12 mouse cellular contexts compared by ENCODE assay signal in the genomic region with DNA sequence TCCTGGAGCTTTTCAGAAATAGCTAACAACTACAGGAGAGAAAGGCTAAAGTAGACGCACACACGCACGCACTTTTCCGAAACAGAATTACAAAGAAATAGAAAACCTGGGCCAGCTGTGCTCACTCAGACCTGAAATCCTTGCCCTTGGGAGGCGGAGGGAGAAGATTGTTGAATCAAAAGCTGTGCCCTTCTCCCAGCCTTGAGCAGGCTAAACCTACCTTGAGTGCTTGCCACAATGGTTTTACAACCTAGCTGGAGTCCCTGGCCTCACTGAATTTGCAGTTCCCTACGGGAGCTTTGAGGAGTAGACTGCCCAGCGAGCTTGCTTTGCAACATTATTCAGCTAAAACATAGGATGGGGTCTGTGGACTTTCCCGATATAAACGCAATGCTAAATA.
"Had no signal": no experiment of that assay in that cellular context is flagged by ENCODE, and none has a peak within 500 bp of the region (broad histone marks: within the 10 kb centered on the region; RNA-seq: fewer than 3 reads in every experiment).

No protein-coding gene starts in this region.

- H3K4me3 ChIP-seq: midbrain, embryonic 10.5 days; neural tube, embryonic 12.5 days had no signal

- H3K36me3 ChIP-seq: midbrain, embryonic 10.5 days; neural tube, embryonic 12.5 days had no signal

- H3K27me3 ChIP-seq: neural tube, embryonic 12.5 days had no signal

- H3K27ac ChIP-seq: midbrain, embryonic 10.5 days; neural tube, embryonic 12.5 days had no signal

- H3K9me3 ChIP-seq: midbrain, embryonic 10.5 days; neural tube, embryonic 12.5 days had no signal

- DNase-seq: lung, adult 18-20 months; lung, embryonic 14.5 days; lung, postnatal 10 days; lung, postnatal 4 days; midbrain, embryonic 14.5 days; right cerebral cortex, postnatal 14 days; spleen, adult 18-20 months; thymus, adult 18-20 months; thymus, postnatal 14 days; thymus, postnatal 36 days had no signal

- H3K4me1 ChIP-seq: midbrain, embryonic 10.5 days; neural tube, embryonic 12.5 days had no signal
